Mouse (Mus musculus) intestine, embryonic 14.5 days (tissue): ENCODE measurements at regions not wholly inside any gene's neighbourhood (a gene's known extent, or its start where the extent isn't known, plus 50 kb on each side); places are given as distances from the start of the nearest gene placed in this dataset.
"Not testable (repeated sequence)": the region's sequence is repeated elsewhere in the genome, so short reads cannot be mapped to it uniquely, and the experiment has no call there.

Experiments
- ATAC-seq: fragments of 200-750 bp; cut with Nextera tagmentation; replicated peaks from 2 replicates; pipeline ENCODE4 v1.8.0; 2017; ENCODE audit warnings: low read depth, moderate number of reproducible peaks, moderate TSS enrichment, moderate library complexity; ENCODE audit not compliant: low FRiP score, low TSS enrichment
- DNase-seq: peaks from one replicate; pipeline ENCODE4 v3.0.0-alpha.2; 2018; ENCODE audit warnings: low spot score
- H3K27ac ChIP-seq: fragments of 300-500 bp; sonication (generic); 2 replicates; pipeline ENCODE4 v1.5.1; 2014; ENCODE audit warnings: low read depth, mild to moderate bottlenecking, control low read depth
- H3K27me3 ChIP-seq: fragments of 300-500 bp; sonication (generic); replicated peaks from 2 replicates; pipeline ENCODE4 v1.6.1; 2014; ENCODE audit warnings: low read length, control low read depth; ENCODE audit not compliant: control insufficient read depth, insufficient read depth
- H3K36me3 ChIP-seq: fragments of 300-500 bp; sonication (generic); 2 replicates; pipeline ENCODE4 v1.6.1; 2014; ENCODE audit warnings: low read length, control low read depth; ENCODE audit not compliant: control insufficient read depth, insufficient read depth
- H3K4me1 ChIP-seq: fragments of 300-500 bp; sonication (generic); replicated peaks from 2 replicates; pipeline ENCODE4 v1.6.1; 2014; ENCODE audit warnings: low read length, control low read depth, mixed read lengths; ENCODE audit not compliant: control insufficient read depth, insufficient read depth
- H3K4me2 ChIP-seq: fragments of 300-500 bp; sonication (generic); 2 replicates; pipeline ENCODE4 v1.6.1; 2014; ENCODE audit warnings: low read length
- H3K4me3 ChIP-seq: fragments of 300-500 bp; sonication (generic); 2 replicates; pipeline ENCODE4 v1.5.1; 2014; ENCODE audit warnings: low read depth, low read length, control low read depth, mixed read lengths
- H3K9ac ChIP-seq: fragments of 300-500 bp; sonication (generic); 2 replicates; pipeline ENCODE4 v1.6.1; 2014; ENCODE audit warnings: mild to moderate bottlenecking, low read length
- H3K9me3 ChIP-seq: fragments of 300-500 bp; sonication (generic); 2 replicates; pipeline ENCODE4 v1.6.1; 2016; ENCODE audit warnings: low read length, control low read depth; ENCODE audit not compliant: control insufficient read depth
- WGBS: fragments of 180-500 bp; shearing (Covaris S2); extraction: QIAGEN DNeasy Blood & Tissue Kit; methylation state at CpG from one replicate; pipeline ENCODE4 v1.1.7; 2014; 5-methylcytosine and 5-hydroxymethylcytosine counted together

DNA sequence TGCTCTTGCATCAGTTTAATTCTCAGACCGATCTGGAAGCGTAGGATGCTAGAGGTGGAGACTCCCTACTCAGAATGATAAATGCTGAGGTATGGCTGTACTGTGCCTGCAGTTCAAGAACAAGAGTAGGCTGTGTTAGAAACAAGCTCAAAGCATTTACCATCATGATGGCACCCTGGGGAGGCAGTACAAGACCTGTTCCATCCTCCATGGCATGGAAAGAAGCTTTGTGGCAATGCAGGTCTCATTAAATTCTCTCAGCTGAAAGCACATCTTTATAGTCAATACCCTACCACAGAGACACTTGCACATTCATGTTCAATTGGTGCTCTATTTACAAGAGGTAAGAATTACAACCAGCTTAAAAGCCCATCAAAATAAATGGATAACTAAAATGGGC lies 209.5 kb downstream of the Tbl1xr1 start:
- DNase-seq (no peak), ATAC-seq (no peak)
- no peaks in the 10 kb centered on the region for H3K9me3 ChIP-seq
- WGBS: 97% methylated on average over 2 of the region's 2 CpGs
- H3K27ac ChIP-seq: no peak overlapping the region
- no peaks in the 10 kb centered on the region for H3K36me3 ChIP-seq
- H3K27me3 ChIP-seq: no peaks in the 10 kb centered on the region
- H3K9ac ChIP-seq: no peak overlapping the region
- H3K4me2 ChIP-seq: no peak overlapping the region
- H3K4me1 ChIP-seq: no peaks in the 10 kb centered on the region
- H3K4me3 ChIP-seq: no peak overlapping the region

DNA sequence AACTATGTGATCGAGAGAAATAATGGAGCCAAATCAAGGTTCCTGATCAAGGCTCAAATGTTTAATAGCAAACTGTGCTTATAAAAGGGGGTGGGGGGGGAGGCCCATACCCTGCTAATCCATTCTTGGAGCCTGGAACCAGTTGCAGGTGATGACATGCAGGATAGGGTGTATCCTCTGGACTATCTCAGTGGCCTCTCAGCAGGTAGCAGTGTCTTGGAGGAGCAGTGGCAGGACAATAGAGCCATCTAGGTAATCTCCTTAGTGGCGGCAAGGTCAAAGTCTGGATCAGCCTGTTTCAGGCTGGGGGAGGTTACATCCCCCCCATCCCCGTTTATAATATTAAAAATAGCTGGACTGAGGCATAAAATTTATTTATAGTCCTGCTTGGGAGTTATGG lies 217.0 kb downstream of the Tbl1xr1 start:
- Histone ChIP-seq H3K9ac (no peak overlapping the region), H3K4me3 (no peak overlapping the region), H3K36me3 (no peaks in the 10 kb centered on the region), H3K27me3 (no peaks in the 10 kb centered on the region), H3K27ac (no peak overlapping the region), H3K4me2 (no peak overlapping the region), H3K9me3 (no peaks in the 10 kb centered on the region), H3K4me1 (no peaks in the 10 kb centered on the region)
- 79% methylated on average over 3 of the region's 3 CpGs for WGBS
- DNase-seq: no peak
- ATAC-seq: no peak

DNA sequence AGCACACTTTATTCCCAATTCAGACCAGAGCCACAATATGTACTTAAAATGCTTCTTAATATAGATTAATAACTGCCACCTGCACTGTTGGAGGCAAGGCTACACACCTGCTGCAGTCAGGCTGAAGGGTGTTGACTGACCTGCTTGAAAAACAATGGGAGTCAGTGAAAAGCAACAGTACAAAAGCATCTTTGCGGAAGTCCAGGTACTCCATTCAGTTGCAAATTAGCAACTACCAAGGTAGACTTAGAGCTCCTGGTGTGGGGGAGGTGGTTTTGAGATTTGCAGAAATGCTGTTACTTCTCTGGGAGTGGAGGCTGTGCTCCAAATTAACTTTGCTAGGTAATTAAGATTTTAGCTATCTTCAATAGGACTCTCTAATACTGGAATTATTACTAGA lies 217.6 kb downstream of the Tbl1xr1 start:
- H3K4me1 ChIP-seq, H3K4me2 ChIP-seq: not testable (repeated sequence)

DNA sequence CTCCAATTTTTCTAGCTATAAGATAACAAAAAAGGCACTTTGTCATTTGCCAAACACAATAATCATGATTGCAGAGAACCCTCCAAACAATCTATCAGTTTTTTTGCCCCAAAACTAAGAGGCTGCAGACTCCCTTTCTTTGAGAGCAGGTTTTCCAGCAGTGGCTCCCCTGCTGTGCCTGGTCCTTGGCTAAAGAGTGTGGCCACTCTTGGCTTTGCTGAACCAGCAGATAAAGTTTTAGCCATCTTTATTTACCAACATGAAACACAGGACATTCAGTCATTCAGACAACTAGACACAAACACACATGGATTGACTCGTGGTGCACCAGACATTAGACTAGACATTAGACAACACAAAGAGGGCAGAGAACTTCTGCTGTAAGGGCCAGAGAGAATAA lies 220.5 kb downstream of the Tbl1xr1 start:
- not testable (repeated sequence) for ATAC-seq, H3K4me1 ChIP-seq, H3K27me3 ChIP-seq, H3K9ac ChIP-seq, H3K27ac ChIP-seq, H3K4me2 ChIP-seq, H3K4me3 ChIP-seq, DNase-seq, H3K36me3 ChIP-seq, H3K9me3 ChIP-seq
- 63% methylated on average over 1 of the region's 1 CpGs for WGBS

More for the DNA sequence above, 217.6 kb downstream of the Tbl1xr1 start:
- H3K4me3 ChIP-seq, H3K27ac ChIP-seq, H3K27me3 ChIP-seq, ATAC-seq, H3K9ac ChIP-seq, H3K9me3 ChIP-seq, H3K36me3 ChIP-seq, DNase-seq: not testable (repeated sequence)
- WGBS: 97% methylated on average over 1 of the region's 1 CpGs

DNA sequence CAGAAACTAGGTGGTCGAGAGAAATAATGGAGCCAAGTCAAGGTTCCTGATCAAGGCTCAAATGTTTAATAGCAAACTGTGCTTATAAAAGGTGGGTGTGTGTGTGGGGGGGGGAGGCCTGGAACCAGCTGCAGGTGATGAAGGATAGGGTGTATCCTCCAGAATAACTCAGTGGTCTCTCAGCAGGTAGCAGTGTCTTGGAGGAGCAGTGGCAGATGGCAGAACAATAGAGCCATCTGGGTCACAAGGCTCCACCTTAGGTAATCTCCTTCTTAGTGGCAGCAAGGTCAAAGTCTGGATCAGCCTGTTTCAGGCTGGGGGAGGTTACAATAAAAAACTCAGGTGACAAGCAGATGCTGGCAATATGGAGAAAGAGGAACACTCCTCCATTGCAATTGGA lies 221.4 kb downstream of the Tbl1xr1 start:
- H3K36me3 ChIP-seq, H3K9me3 ChIP-seq, H3K9ac ChIP-seq, H3K27ac ChIP-seq, H3K4me2 ChIP-seq, H3K4me1 ChIP-seq, DNase-seq, H3K27me3 ChIP-seq, ATAC-seq, H3K4me3 ChIP-seq: not testable (repeated sequence)
- WGBS: 84% methylated on average over 1 of the region's 1 CpGs

DNA sequence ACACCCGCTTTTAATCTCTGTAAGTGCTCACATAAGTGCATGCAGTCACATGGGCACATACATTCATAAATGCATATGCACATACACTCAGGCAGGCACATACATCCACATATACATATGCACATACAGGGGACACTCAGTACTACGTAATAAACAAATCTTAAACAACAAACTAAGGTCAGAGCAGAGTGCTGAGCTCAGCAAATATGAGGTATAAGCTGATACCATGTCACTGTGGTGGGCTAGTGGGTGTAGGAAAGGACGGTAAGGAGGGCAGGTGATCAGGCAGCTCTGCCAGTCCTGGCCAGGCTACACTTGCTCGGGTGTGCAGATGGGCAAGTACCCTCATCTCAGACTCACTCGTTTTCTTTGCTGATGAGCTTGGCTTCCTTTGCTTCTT lies 224.1 kb downstream of the Tbl1xr1 start:
- Histone ChIP-seq H3K9ac (no peak overlapping the region), H3K4me3 (no peak overlapping the region), H3K4me1 (no peaks in the 10 kb centered on the region), H3K9me3 (no peaks in the 10 kb centered on the region), H3K4me2 (no peak overlapping the region), H3K27me3 (no peaks in the 10 kb centered on the region), H3K27ac (no peak overlapping the region), H3K36me3 (no peaks in the 10 kb centered on the region)
- 94% methylated on average over 5 of the region's 5 CpGs for WGBS
- ATAC-seq (no peak), DNase-seq (no peak)

DNA sequence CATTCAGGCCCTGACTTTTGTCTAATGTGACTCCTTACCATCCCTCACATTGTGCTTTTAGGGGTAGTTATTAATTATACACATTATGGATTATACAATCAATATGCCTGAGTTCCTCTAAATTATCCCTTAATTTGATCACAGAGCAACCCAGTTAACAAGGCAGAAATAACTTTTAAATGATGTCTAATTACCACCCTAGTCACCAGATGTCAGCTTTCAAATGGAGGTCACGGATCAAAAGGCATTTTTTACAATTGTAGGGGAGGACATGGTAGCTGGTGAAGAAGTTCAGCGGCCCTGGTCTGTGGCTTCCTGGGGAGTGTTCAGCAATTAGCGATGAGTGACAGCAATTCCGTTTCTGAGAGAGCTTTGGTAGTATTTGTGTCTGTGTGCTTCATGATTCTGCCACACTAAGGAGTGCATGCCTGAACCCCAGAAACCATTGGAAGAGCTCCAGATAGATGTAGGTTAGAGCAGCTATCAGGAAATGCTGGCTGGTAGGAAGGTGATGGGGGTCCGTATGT lies 225.6 kb downstream of the Tbl1xr1 start:
- DNase-seq: no peak
- Histone ChIP-seq H3K27me3 (no peaks in the 10 kb centered on the region), H3K4me2 (no peak overlapping the region), H3K4me3 (no peak overlapping the region), H3K36me3 (no peaks in the 10 kb centered on the region), H3K27ac (no peak overlapping the region), H3K4me1 (no peaks in the 10 kb centered on the region), H3K9me3 (no peaks in the 10 kb centered on the region), H3K9ac (no peak overlapping the region)
- no peak for ATAC-seq
- 65% methylated on average over 5 of the region's 5 CpGs for WGBS

DNA sequence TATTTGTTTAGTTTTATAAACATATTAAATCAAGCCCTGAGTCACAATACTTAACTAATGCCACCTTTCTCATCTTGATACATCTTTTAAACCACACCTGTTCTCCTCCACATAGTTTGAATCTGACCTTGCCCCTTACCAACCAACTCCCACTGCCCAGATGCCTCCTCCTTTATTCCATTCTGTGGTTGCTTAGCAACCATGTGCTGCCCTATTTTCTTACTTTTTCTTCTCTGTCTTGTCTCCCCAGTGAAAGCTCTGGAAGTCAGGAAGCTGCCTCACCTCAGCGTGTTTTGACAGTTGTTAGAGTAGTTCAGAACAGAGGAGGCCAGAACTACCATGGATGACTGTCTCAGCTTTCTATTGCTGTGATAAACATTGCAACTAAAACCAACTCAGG lies 227.7 kb downstream of the Tbl1xr1 start:
- Histone ChIP-seq H3K4me1 (no peaks in the 10 kb centered on the region), H3K4me3 (no peak overlapping the region), H3K9me3 (no peaks in the 10 kb centered on the region), H3K9ac (no peak overlapping the region), H3K27ac (no peak overlapping the region), H3K4me2 (no peak overlapping the region), H3K36me3 (no peaks in the 10 kb centered on the region), H3K27me3 (no peaks in the 10 kb centered on the region)
- DNase-seq (no peak), ATAC-seq (no peak)
- 40% methylated on average over 1 of the region's 1 CpGs for WGBS

DNA sequence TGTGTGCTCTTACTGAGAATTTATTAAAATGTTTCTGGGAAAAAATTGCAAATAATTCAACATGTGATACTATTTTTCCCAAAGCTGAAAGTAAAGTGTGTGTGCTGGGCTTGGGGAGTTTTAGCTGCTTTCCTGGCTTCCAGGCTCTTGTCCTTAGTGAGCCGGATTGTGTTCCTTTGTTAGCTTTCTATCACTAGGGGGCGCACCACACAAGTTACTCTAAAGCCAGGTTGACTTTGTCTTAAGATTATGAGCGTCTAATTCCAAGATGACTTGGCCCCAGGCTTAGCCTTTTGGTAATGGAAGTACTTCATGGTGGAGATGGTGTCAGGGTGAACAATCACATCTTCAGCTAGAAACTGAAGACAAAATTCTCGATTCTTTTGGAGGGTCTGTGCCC lies 230.2 kb downstream of the Tbl1xr1 start:
- no peak overlapping the region for H3K4me3 ChIP-seq
- H3K9me3 ChIP-seq: no peaks in the 10 kb centered on the region
- H3K9ac ChIP-seq: no peak overlapping the region
- H3K27me3 ChIP-seq: no peaks in the 10 kb centered on the region
- H3K36me3 ChIP-seq: no peaks in the 10 kb centered on the region
- no peak overlapping the region for H3K4me2 ChIP-seq
- DNase-seq: no peak
- WGBS: 64% methylated on average over 4 of the region's 4 CpGs
- no peak for ATAC-seq
- no peaks in the 10 kb centered on the region for H3K4me1 ChIP-seq
- H3K27ac ChIP-seq: no peak overlapping the region
